Mouse (Mus musculus) hindbrain, embryonic 15.5 days (tissue): ENCODE measurements around the gene Mms22l. TPM values are rescaled to one million over a fixed set of nuclear protein-coding genes. Genes with fewer than 3 reads are reported as not detected.
A peak's percentile ranks its signal among the peaks of the same experiment; 100 is the strongest.
"Not testable (repeated sequence)": the region's sequence is repeated elsewhere in the genome, so short reads cannot be mapped to it uniquely, and the experiment has no call there.

Source experiments
- ATAC-seq: fragments of 200-750 bp; cut with Nextera tagmentation; 2 replicates; pipeline ENCODE4 v1.8.0; 2017; ENCODE audit warnings: low read depth, moderate number of reproducible peaks, moderate TSS enrichment; ENCODE audit not compliant: low FRiP score
- H3K27ac ChIP-seq: fragments of 300-500 bp; sonication (generic); replicated peaks from 2 replicates; pipeline ENCODE4 v1.5.1; 2015; ENCODE audit warnings: mild to moderate bottlenecking, inconsistent platforms
- H3K27me3 ChIP-seq: fragments of 300-500 bp; sonication (generic); 2 replicates; pipeline ENCODE4 v1.6.1; 2015; ENCODE audit warnings: control low read depth, inconsistent platforms
- H3K36me3 ChIP-seq: fragments of 300-500 bp; sonication (generic); 2 replicates; pipeline ENCODE4 v1.6.1; 2015; ENCODE audit warnings: control low read depth, inconsistent platforms
- H3K4me1 ChIP-seq: fragments of 300-500 bp; sonication (generic); replicated peaks from 2 replicates; pipeline ENCODE4 v1.6.1; 2015; ENCODE audit warnings: control low read depth, inconsistent platforms
- H3K4me2 ChIP-seq: fragments of 300-500 bp; sonication (generic); 2 replicates; pipeline ENCODE4 v1.6.1; 2015; ENCODE audit warnings: moderate library complexity, mild to moderate bottlenecking, inconsistent platforms
- H3K4me3 ChIP-seq: fragments of 300-500 bp; sonication (generic); 2 replicates; pipeline ENCODE4 v1.5.1; 2015; ENCODE audit warnings: mild to moderate bottlenecking, inconsistent platforms
- H3K9ac ChIP-seq: fragments of 300-500 bp; sonication (generic); 2 replicates; pipeline ENCODE4 v1.6.1; 2015; ENCODE audit warnings: inconsistent platforms
- H3K9me3 ChIP-seq: fragments of 300-500 bp; sonication (generic); 2 replicates; pipeline ENCODE4 v1.6.1; 2016; ENCODE audit warnings: control low read depth, inconsistent platforms
- WGBS: fragments of 180-500 bp; shearing (Covaris S2); methylation state at CpG from one replicate; pipeline ENCODE4 v1.1.7; 2015; 5-methylcytosine and 5-hydroxymethylcytosine counted together
- polyA plus RNA-seq: library from polyadenylated mRNA; unstranded; fragments of >200 nt; fragmentation: Nextera tagmentation; extraction: Ambion mirVana; gene quantifications from 2 replicates; pipeline ENCODE4 v1.2.1, GENCODE M21; 2015

Gene Mms22l
- polyA plus RNA-seq, 1 experiment from 2014 or later, result 6.8 TPM

DNA sequence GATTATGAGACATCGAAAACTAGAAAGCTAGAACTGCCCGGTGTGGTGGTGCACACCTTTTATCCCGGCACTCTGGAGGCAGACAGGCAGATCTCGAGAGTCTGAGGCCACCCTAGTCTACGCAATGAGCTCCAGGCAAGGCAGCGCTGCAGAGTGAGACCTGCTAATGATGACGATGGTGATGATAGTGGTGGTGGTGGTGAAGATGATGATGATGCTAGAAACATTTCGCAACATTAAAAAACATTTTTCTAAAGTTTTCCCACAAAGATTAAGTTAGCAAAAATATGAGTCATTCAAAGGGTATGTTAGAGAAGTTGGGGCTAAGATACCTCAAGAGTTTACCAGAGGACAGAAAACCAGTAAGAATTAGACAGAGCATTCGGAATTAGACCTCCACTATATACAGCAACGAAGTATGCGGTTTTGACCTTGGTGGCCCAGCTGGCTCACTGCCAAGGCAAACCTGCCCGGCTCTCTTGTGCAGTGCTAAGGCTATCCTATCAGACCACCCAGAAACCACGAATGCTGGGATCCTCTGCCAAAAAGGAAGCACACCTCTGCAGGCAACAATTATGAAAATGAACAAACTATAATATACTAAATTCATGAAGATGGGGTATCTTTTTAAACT, 129.8 kb downstream of the Mms22l start:
- 79% methylated on average over 13 of the region's 13 CpGs for WGBS

DNA sequence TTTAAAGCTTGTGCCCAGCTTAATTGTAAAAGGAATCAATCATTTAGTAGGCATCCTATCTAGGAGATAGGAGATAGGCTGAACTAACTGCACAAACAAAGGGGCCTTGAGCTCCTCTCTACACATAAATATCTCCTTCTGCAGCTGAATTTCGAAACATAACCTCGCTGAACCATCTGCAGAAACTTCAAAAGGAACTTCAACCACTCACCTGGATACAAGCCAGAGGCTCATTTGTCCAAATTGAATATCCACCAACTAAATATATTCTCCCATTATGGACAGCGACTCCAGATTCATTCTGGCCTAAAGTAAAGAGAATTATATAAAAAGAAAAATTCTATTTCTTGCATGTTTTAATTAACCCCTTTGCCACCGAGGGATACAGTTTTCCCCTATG, 130.4 kb downstream of the Mms22l start:
- Histone ChIP-seq H3K36me3 (no peaks in the 10 kb centered on the region), H3K9me3 (no peaks in the 10 kb centered on the region), H3K27ac (no peak overlapping the region), H3K4me3 (no peak overlapping the region), H3K4me1 (peaks cover 9% of the 10 kb centered on the region), H3K4me2 (no peak overlapping the region), H3K27me3 (no peaks in the 10 kb centered on the region), H3K9ac (no peak overlapping the region)
- no peak for ATAC-seq
- 77% methylated on average over 4 of the region's 4 CpGs for WGBS

More for the DNA sequence above, 129.8 kb downstream of the Mms22l start:
- Histone ChIP-seq H3K27ac (no peak overlapping the region), H3K4me3 (no peak overlapping the region), H3K4me1 (peaks cover 5% of the 10 kb centered on the region; the same call in 1 of the 2 replicates), H3K36me3 (no peaks in the 10 kb centered on the region), H3K4me2 (no peak overlapping the region), H3K9ac (no peak overlapping the region), H3K27me3 (no peaks in the 10 kb centered on the region), H3K9me3 (no peaks in the 10 kb centered on the region)
- no peak for ATAC-seq

DNA sequence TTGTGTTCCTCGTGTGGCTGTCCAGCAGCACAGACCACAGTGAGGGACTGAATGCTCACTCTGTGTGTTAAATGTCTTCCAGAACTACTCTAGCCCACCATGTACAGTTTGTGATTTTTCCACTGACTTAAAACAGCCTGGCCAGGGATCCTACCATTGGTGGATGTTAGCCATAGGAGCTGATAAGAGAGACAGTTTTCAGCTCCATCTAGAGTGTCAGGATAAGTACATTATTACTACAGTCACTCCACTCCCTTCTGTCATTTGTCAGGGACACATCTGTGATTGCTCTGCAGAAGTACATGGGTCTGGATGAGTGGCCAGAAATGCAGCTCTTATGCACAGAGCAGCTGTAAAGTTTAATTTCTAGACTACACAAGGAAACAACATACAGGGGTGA, 131.6 kb downstream of the Mms22l start:
- H3K4me2 ChIP-seq, result no peak overlapping the region
- H3K9ac ChIP-seq, result no peak overlapping the region
- no peak for ATAC-seq
- no peak overlapping the region for H3K4me3 ChIP-seq
- peaks cover 10% of the 10 kb centered on the region for H3K4me1 ChIP-seq
- H3K36me3 ChIP-seq, result no peaks in the 10 kb centered on the region
- H3K9me3 ChIP-seq, result no peaks in the 10 kb centered on the region
- H3K27me3 ChIP-seq, result no peaks in the 10 kb centered on the region
- no peak overlapping the region for H3K27ac ChIP-seq
- 48% methylated on average over 1 of the region's 1 CpGs for WGBS

DNA sequence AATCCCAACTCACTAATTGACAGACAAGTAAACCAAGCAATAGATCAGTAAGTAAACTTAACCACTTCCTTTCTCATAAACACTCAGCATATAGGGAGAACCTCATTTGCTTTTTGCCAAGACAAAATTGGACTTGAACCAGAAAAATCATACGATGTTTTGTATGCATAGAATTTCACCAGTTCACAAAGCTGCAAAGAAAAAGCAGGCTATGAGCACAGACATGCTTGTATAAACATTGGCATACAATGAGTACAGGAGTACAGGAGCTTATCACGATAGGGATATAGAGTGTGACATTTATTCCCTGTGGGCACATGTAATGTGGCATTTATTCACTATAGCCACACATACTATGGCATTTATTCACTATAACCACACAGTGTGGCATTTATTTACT, 134.2 kb downstream of the Mms22l start:
- ATAC-seq, result no peak
- Histone ChIP-seq H3K4me2 (no peak overlapping the region), H3K4me3 (no peak overlapping the region), H3K36me3 (no peaks in the 10 kb centered on the region), H3K9ac (no peak overlapping the region), H3K27ac (no peak overlapping the region; the same call in 1 of the 2 replicates), H3K4me1 (peaks cover 10% of the 10 kb centered on the region), H3K27me3 (no peaks in the 10 kb centered on the region), H3K9me3 (no peaks in the 10 kb centered on the region)
- WGBS, result 62% methylated on average over 2 of the region's 2 CpGs

DNA sequence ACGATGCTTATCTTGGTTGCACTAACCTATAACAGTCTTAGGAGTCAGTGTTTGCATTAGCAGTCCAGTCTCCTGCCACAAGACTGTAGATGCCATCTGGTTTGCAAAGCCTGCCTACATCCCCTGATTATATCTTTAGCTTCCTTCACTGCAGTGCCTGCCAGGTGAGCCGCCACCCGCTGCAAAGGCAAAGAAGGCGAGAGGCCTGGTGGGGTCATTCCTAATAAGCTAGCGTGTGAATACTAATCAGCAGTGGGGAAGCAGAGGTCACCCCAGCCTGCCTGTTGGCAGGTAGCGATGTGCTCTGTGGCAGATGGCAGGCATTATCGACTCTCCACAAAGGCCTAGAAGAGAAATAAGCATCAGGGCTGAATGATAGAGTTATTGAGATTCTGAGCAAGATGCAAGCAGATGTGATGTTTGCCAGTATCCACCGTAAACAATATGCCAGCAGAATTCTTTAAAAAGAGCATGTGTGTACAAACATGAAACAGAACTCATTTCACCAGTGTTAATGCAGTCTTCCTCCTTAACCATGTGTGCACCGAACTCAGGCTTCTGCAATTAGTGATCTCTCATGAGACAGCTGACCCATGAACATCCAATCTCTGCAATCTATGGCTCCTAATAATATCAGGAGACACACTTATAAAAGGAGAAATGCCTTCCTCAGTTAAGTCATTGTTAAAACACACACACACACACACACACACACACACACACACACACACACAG, 135.1 kb downstream of the Mms22l start:
- no peak overlapping the region for H3K9ac ChIP-seq

DNA sequence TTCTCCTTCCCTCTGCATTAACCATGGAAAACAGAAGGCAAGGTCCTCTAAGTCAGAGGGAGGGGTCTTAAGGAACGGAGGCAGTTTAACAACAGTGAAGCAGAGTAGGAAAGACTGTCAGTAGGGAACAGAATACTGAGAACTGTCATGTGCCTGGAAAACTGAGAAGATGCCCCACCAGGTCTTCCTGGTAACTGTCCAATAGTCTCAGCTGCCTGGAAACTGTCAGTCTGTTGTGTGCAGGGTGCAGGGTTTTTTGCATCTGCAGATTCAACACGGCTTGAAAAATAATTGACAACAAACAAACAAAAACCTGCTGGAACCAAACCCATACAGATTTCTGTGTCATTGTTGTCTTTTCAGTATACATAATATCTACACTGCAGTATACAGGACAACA, 146.1 kb downstream of the Mms22l start:
- Histone ChIP-seq H3K4me1 (no peaks in the 10 kb centered on the region), H3K9ac (no peak overlapping the region), H3K27me3 (no peaks in the 10 kb centered on the region), H3K9me3 (no peaks in the 10 kb centered on the region), H3K4me3 (no peak overlapping the region), H3K27ac (no peak overlapping the region), H3K4me2 (no peak overlapping the region), H3K36me3 (no peaks in the 10 kb centered on the region)
- WGBS, result 66% methylated on average over 2 of the region's 2 CpGs
- no peak for ATAC-seq

More for the DNA sequence above, 135.1 kb downstream of the Mms22l start:
- Histone ChIP-seq H3K36me3 (no peaks in the 10 kb centered on the region), H3K4me3 (no peak overlapping the region), H3K4me1 (peaks cover 10% of the 10 kb centered on the region), H3K9me3 (no peaks in the 10 kb centered on the region), H3K4me2 (no peak overlapping the region), H3K27me3 (no peaks in the 10 kb centered on the region), H3K27ac (peak overlapping the region; percentile 66)
- peak; percentile 72 for ATAC-seq
- 42% methylated on average over 9 of the region's 9 CpGs for WGBS

DNA sequence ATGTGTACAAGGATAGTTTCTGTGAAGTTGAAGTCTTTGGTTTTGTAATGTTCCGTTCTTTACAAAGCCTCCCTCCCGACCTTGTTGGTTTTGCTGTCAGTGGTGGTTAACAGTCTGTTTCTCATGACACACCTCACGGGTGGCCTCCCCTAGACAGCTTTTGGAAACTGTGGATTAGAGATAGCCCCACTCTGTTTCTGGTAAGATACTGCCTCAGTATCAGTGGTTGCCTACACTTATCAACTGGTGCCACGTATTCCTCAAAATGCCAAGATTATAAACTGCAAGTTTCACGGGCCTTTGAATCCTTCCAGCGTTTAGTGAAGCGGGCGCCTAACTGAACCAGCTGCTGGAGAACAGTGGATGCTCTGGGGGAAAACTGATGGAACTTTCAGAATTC, 148.5 kb downstream of the Mms22l start:
- not testable (repeated sequence) for H3K4me3 ChIP-seq, H3K27me3 ChIP-seq, H3K4me1 ChIP-seq, ATAC-seq, H3K4me2 ChIP-seq, H3K9me3 ChIP-seq, H3K36me3 ChIP-seq, H3K27ac ChIP-seq, H3K9ac ChIP-seq
- WGBS, result 92% methylated on average over 7 of the region's 8 CpGs
